9 mouse cellular contexts compared by ENCODE assay signal in genomic region chr13:24297252-24297651, GRCm38 (mm10). TPM values are rescaled to one million over a fixed set of nuclear protein-coding genes. Genes with fewer than 3 reads are reported as not detected.
DNase-seq lines count a peak whose midpoint lies in the region; ATAC-seq lines count a peak whose summit lies in the region.
"Had no signal": no experiment of that assay in that cellular context is flagged by ENCODE, and none has a peak within 500 bp of the region (broad histone marks: within the 10 kb centered on the region; RNA-seq: fewer than 3 reads in every experiment).

No protein-coding gene starts in this region.

- H3K4me1 ChIP-seq in embryonic facial prominence, embryonic 10.5 days, result no peaks in the 10 kb centered on the region
- no peaks in the 10 kb centered on the region for H3K4me1 ChIP-seq in limb, embryonic 10.5 days
- H3K4me1 ChIP-seq: heart, embryonic 15.5 days had no signal

- intact Hi-C loops in left cerebral cortex, postnatal 14 days (cut with DNase I), result loop anchor here (5.0 kb wide), 1 partner anchor 465 kb away; no protein-coding TSS in a partner anchor
- intact Hi-C loops in left cerebral cortex, postnatal 10 days (cut with DNase I), result no loop called here

- no peaks in the 10 kb centered on the region for H3K27me3 ChIP-seq in embryonic facial prominence, embryonic 10.5 days (replicated peaks; ENCODE audit: low read depth, poor library complexity, severe bottlenecking)
- no peaks in the 10 kb centered on the region for H3K27me3 ChIP-seq in limb, embryonic 10.5 days (ENCODE audit: low read depth, poor library complexity, severe bottlenecking)

- H3K27ac ChIP-seq in embryonic facial prominence, embryonic 10.5 days (replicated peaks), result no peak overlapping the region
- no peak overlapping the region for H3K27ac ChIP-seq in limb, embryonic 10.5 days
- H3K27ac ChIP-seq: heart, embryonic 15.5 days had no signal

- no peaks in the 10 kb centered on the region for H3K9me3 ChIP-seq in embryonic facial prominence, embryonic 10.5 days
- no peaks in the 10 kb centered on the region for H3K9me3 ChIP-seq in limb, embryonic 10.5 days (replicated peaks)
- H3K9me3 ChIP-seq: heart, embryonic 15.5 days had no signal

- H3K36me3 ChIP-seq in embryonic facial prominence, embryonic 10.5 days (replicated peaks), result no peaks in the 10 kb centered on the region
- H3K36me3 ChIP-seq in limb, embryonic 10.5 days, result no peaks in the 10 kb centered on the region
- H3K36me3 ChIP-seq: heart, embryonic 15.5 days had no signal

- ATAC-seq in CD4-positive, CD25-positive, alpha-beta regulatory T cell, adult 4 months, result no peak

- 16% methylated on average over 4 of the region's 4 CpGs for WGBS in embryonic facial prominence, embryonic 10.5 days
- 17% methylated on average over 4 of the region's 4 CpGs for WGBS in limb, embryonic 10.5 days

- no peak overlapping the region for H3K4me3 ChIP-seq in embryonic facial prominence, embryonic 10.5 days
- no peak overlapping the region for H3K4me3 ChIP-seq in limb, embryonic 10.5 days
- H3K4me3 ChIP-seq: heart, embryonic 15.5 days had no signal

- peak; percentile 74 for DNase-seq in CD4-positive, CD25-positive, alpha-beta regulatory T cell, adult 2 months (ENCODE audit: low read depth, low spot score)
- DNase-seq in left cerebral cortex, postnatal 14 days (ENCODE audit: low spot score in 2 of 2), result peak; percentile 35 to 43
- DNase-seq in left cerebral cortex, postnatal 10 days (ENCODE audit: extremely low spot score in 1 of 2, low spot score in 2 of 2), result no peak
- peak; percentile 73 for DNase-seq in adipocyte (ENCODE audit: low spot score)
- DNase-seq in embryonic facial prominence, embryonic 10.5 days (ENCODE audit: low spot score), result peak; percentile 50
- peak; percentile 56 for DNase-seq in limb, embryonic 10.5 days (ENCODE audit: low spot score)
- DNase-seq in retina, adult 2 months (ENCODE audit: low read depth, low spot score), result peak; percentile 60

RNA-seq across cellular contexts. Expression of gene Carmil1, which starts 16.7 kb away (rescaled TPM):
- 1 to 10 TPM in 1 of 2 experiments, under 1 TPM in 1; 0.55 to 1.3 TPM for polyA plus RNA-seq in CD4-positive, CD25-positive, alpha-beta regulatory T cell, adult 4 months (2017; shearing (Covaris generic))
- total RNA-seq in left cerebral cortex, postnatal 14 days (2021), result 10 to 100 TPM; 44.2 to 46.3 TPM
- 10 to 100 TPM; 47.6 to 52.3 TPM for total RNA-seq in left cerebral cortex, postnatal 10 days (2021)
- 27.2 and 30.2 TPM in 2 replicates for polyA plus RNA-seq in embryonic facial prominence, embryonic 10.5 days (2016; fragmentation: Nextera tagmentation; extraction: Ambion mirVana)
- 23.3 and 33.1 TPM in 2 replicates for polyA plus RNA-seq in limb, embryonic 10.5 days (2016; fragmentation: Nextera tagmentation; extraction: Ambion mirVana)

RNA-seq across cellular contexts. Expression of gene Cmah, which starts 30.0 kb away (rescaled TPM):
- polyA plus RNA-seq in CD4-positive, CD25-positive, alpha-beta regulatory T cell, adult 4 months (2017; shearing (Covaris generic)), result 10 to 100 TPM; 49.8 to 61.7 TPM
- total RNA-seq in left cerebral cortex, postnatal 14 days (2021), result under 1 TPM; 0.20 to 0.44 TPM
- under 1 TPM; 0.13 to 0.22 TPM for total RNA-seq in left cerebral cortex, postnatal 10 days (2021)
- 0.37 and 0.38 TPM in 2 replicates for polyA plus RNA-seq in embryonic facial prominence, embryonic 10.5 days (2016; fragmentation: Nextera tagmentation; extraction: Ambion mirVana)
- polyA plus RNA-seq in limb, embryonic 10.5 days (2016; fragmentation: Nextera tagmentation; extraction: Ambion mirVana), result 0.20 and 0.35 TPM in 2 replicates

Comparison
In these comparisons a context has a peak if more than half of its experiments do, and no peak if none do; other contexts are left out.
1. DNase-seq: peak in CD4-positive, CD25-positive, alpha-beta regulatory T cell, adult 2 months (single experiment), left cerebral cortex, postnatal 14 days (2 of 2), adipocyte (single experiment), embryonic facial prominence, embryonic 10.5 days (single experiment), limb, embryonic 10.5 days (single experiment) and retina, adult 2 months (single experiment); none in left cerebral cortex, postnatal 10 days (0 of 2).
2. RNA of gene Carmil1, which starts 16.7 kb away (polyA plus RNA-seq): 23.3 to 33.1 TPM in limb, embryonic 10.5 days and 27.2 to 30.2 TPM in embryonic facial prominence, embryonic 10.5 days; 0.55 to 1.3 TPM in CD4-positive, CD25-positive, alpha-beta regulatory T cell, adult 4 months; every median in the first group is over 10 times any median in the second.
3. RNA of gene Cmah, which starts 30.0 kb away (polyA plus RNA-seq): 49.8 to 61.7 TPM in CD4-positive, CD25-positive, alpha-beta regulatory T cell, adult 4 months; 0.37 to 0.38 TPM in embryonic facial prominence, embryonic 10.5 days and 0.20 to 0.35 TPM in limb, embryonic 10.5 days; every median in the first group is over 10 times any median in the second.